8 mouse cellular contexts compared by ENCODE assay signal in genomic region chr10:42715366-42716035, GRCm38 (mm10). TPM values are rescaled to one million over a fixed set of nuclear protein-coding genes. Genes with fewer than 3 reads are reported as not detected.
A peak's percentile ranks its signal among the peaks of the same experiment; 100 is the strongest.
DNase-seq lines count a peak whose midpoint lies in the region; ATAC-seq and TF ChIP-seq lines count a peak whose summit lies in the region.

No protein-coding gene starts in this region.

- H3K4me2 ChIP-seq in forebrain, embryonic 11.5 days (ENCODE audit: low read depth, low read length, severe bottlenecking): peak overlapping the region; percentile 43
- peak overlapping the region; percentile 34 for H3K4me2 ChIP-seq in kidney, postnatal 0 days (ENCODE audit: low read length)
- peak overlapping the region; percentile 32 for H3K4me2 ChIP-seq in midbrain, embryonic 14.5 days (ENCODE audit: low read length)

- no peak for DNase-seq in heart, embryonic 10.5 days (ENCODE audit: low spot score)
- DNase-seq in heart, postnatal 25 days (ENCODE audit: low spot score): no peak
- DNase-seq in forebrain, embryonic 11.5 days (ENCODE audit: low spot score): peak; percentile 62
- peak; percentile 37 for DNase-seq in kidney, postnatal 0 days (ENCODE audit: low spot score)
- peak; percentile 21 for DNase-seq in midbrain, embryonic 14.5 days
- no peak for DNase-seq in layer of hippocampus, adult 9-10 months (ENCODE audit: low spot score)
- no peak for DNase-seq in B cell, adult 2 months

- no peaks in the 10 kb centered on the region for H3K9me3 ChIP-seq in heart, embryonic 10.5 days
- H3K9me3 ChIP-seq in forebrain, embryonic 11.5 days (ENCODE audit: control insufficient read depth, low read length): no peaks in the 10 kb centered on the region
- no peaks in the 10 kb centered on the region for H3K9me3 ChIP-seq in kidney, postnatal 0 days (replicated peaks; ENCODE audit: low read length)
- H3K9me3 ChIP-seq in midbrain, embryonic 14.5 days (ENCODE audit: control insufficient read depth, low read length): no peaks in the 10 kb centered on the region

- H3K27me3 ChIP-seq in heart, embryonic 10.5 days (ENCODE audit: insufficient read depth, poor library complexity, severe bottlenecking): peaks cover 13% of the 10 kb centered on the region
- no peaks in the 10 kb centered on the region; the same call in 1 of the 2 replicates for H3K27me3 ChIP-seq in forebrain, embryonic 11.5 days (ENCODE audit: control insufficient read depth, insufficient read depth, low read length)
- no peaks in the 10 kb centered on the region for H3K27me3 ChIP-seq in kidney, postnatal 0 days (ENCODE audit: insufficient read depth, low read length)
- H3K27me3 ChIP-seq in midbrain, embryonic 14.5 days (ENCODE audit: control insufficient read depth, insufficient read depth, low read length): no peaks in the 10 kb centered on the region

- ATAC-seq in forebrain, embryonic 11.5 days (replicated peaks; ENCODE audit: low FRiP score): 0 out of 2 replicates have a peak, but pooled peaks have one; percentile 24
- ATAC-seq in kidney, postnatal 0 days (replicated peaks; ENCODE audit: low FRiP score, low read depth): no peak
- no peak for ATAC-seq in midbrain, embryonic 14.5 days (ENCODE audit: low FRiP score, low TSS enrichment)
- no peak for ATAC-seq in CD4-positive, CD25-positive, alpha-beta regulatory T cell, adult 4 months

- 18% methylated on average over 19 of the region's 19 CpGs for WGBS in heart, embryonic 10.5 days
- 11% methylated on average over 19 of the region's 19 CpGs for WGBS in forebrain, embryonic 11.5 days
- 9% methylated on average over 19 of the region's 19 CpGs for WGBS in kidney, postnatal 0 days
- 16% methylated on average over 19 of the region's 19 CpGs for WGBS in midbrain, embryonic 14.5 days

- H3K36me3 ChIP-seq in heart, embryonic 10.5 days: no peaks in the 10 kb centered on the region
- no peaks in the 10 kb centered on the region for H3K36me3 ChIP-seq in forebrain, embryonic 11.5 days (ENCODE audit: control insufficient read depth, insufficient read depth, low read length)
- no peaks in the 10 kb centered on the region for H3K36me3 ChIP-seq in kidney, postnatal 0 days (ENCODE audit: insufficient read depth, low read length)
- no peaks in the 10 kb centered on the region for H3K36me3 ChIP-seq in midbrain, embryonic 14.5 days (ENCODE audit: control insufficient read depth, insufficient read depth, low read length)

- intact Hi-C loops in heart, postnatal 25 days (cut with DNase I): no loop called here

- 0 out of 2 replicates have a peak overlapping the region, but pooled peaks have one; percentile 25 for H3K27ac ChIP-seq in heart, embryonic 10.5 days
- H3K27ac ChIP-seq in forebrain, embryonic 11.5 days (ENCODE audit: low read depth, low read length): no peak overlapping the region
- H3K27ac ChIP-seq in kidney, postnatal 0 days: no peak overlapping the region
- H3K27ac ChIP-seq in midbrain, embryonic 14.5 days (replicated peaks; ENCODE audit: low read depth, low read length): no peak overlapping the region

- peak overlapping the region; percentile 20; the same call in 1 of the 2 replicates for H3K9ac ChIP-seq in forebrain, embryonic 11.5 days (ENCODE audit: low read length)
- no peak overlapping the region for H3K9ac ChIP-seq in kidney, postnatal 0 days (ENCODE audit: low read depth, low read length)
- no peak overlapping the region for H3K9ac ChIP-seq in midbrain, embryonic 14.5 days (replicated peaks; ENCODE audit: low read length)

- TF ChIP-seq CTCF in kidney, postnatal 0 days (IDR thresholded peaks at IDR 0.05; ENCODE audit: low read depth): no peak

- peak overlapping the region; percentile 44 for H3K4me3 ChIP-seq in heart, embryonic 10.5 days
- H3K4me3 ChIP-seq in forebrain, embryonic 11.5 days (ENCODE audit: low read depth, low read length): peak overlapping the region; percentile 2; the same call in 1 of the 2 replicates
- no peak overlapping the region for H3K4me3 ChIP-seq in kidney, postnatal 0 days (replicated peaks; ENCODE audit: low read depth, low read length)
- H3K4me3 ChIP-seq in midbrain, embryonic 14.5 days (replicated peaks; ENCODE audit: low read depth, low read length): no peak overlapping the region

- peaks cover 15% of the 10 kb centered on the region for H3K4me1 ChIP-seq in heart, embryonic 10.5 days
- peaks cover 8% of the 10 kb centered on the region; the same call in 1 of the 2 replicates for H3K4me1 ChIP-seq in forebrain, embryonic 11.5 days (replicated peaks; ENCODE audit: control insufficient read depth, insufficient read depth, low read length)
- no peaks in the 10 kb centered on the region; the same call in 1 of the 2 replicates for H3K4me1 ChIP-seq in kidney, postnatal 0 days (replicated peaks; ENCODE audit: insufficient read depth, low read length)
- H3K4me1 ChIP-seq in midbrain, embryonic 14.5 days (ENCODE audit: control insufficient read depth, insufficient read depth, low read length): peaks cover 6% of the 10 kb centered on the region; the same call in 1 of the 2 replicates

RNA-seq across cellular contexts. Expression of gene Sec63, which starts 45.8 kb away (rescaled TPM):
- 18.6 and 28.4 TPM in 2 replicates for polyA plus RNA-seq in heart, embryonic 10.5 days (2016; fragmentation: Nextera tagmentation; extraction: Ambion mirVana)
- 10 to 100 TPM; 20.6 to 22.3 TPM for total RNA-seq in heart, postnatal 25 days (2021)
- polyA plus RNA-seq in forebrain, embryonic 11.5 days (2014; fragmentation: Nextera tagmentation; extraction: Ambion mirVana): 30.2 and 32.5 TPM in 2 replicates
- polyA plus RNA-seq in kidney, postnatal 0 days (2015; fragmentation: Nextera tagmentation; extraction: Ambion mirVana): 17.6 and 17.7 TPM in 2 replicates
- polyA plus RNA-seq in midbrain, embryonic 14.5 days (2014; fragmentation: Nextera tagmentation; extraction: Ambion mirVana): 15.1 and 22.7 TPM in 2 replicates
- 10 to 100 TPM; 17.8 to 19.4 TPM for polyA plus RNA-seq in CD4-positive, CD25-positive, alpha-beta regulatory T cell, adult 4 months (2017; shearing (Covaris generic))

Comparison
In these comparisons a context has a peak if more than half of its experiments do, and no peak if none do; other contexts are left out.
1. DNase-seq: peak in forebrain, embryonic 11.5 days (single experiment), kidney, postnatal 0 days (single experiment) and midbrain, embryonic 14.5 days (single experiment); none in heart, embryonic 10.5 days (single experiment), heart, postnatal 25 days (single experiment), layer of hippocampus, adult 9-10 months (single experiment) and B cell, adult 2 months (0 of 2).
2. H3K4me3 ChIP-seq: peak in heart, embryonic 10.5 days (single experiment) and forebrain, embryonic 11.5 days (single experiment); none in kidney, postnatal 0 days (single experiment) and midbrain, embryonic 14.5 days (single experiment).
3. Peak in every context shown above with its lines, with median percentiles within 50 percentile points of each other: H3K4me2 ChIP-seq.